Mouse (Mus musculus) CD8-positive naive resting alpha-beta T cell, adult 2 months (primary cell): ENCODE measurements around the gene Tmem119.

ENCODE experiments used
- DNase-seq, 2 experiments: peaks; one replicate each; pipeline ENCODE4 v3.0.0; 2022; ENCODE audit warnings: low read depth in 2 of 2, low spot score in 2 of 2

The Tmem119 gene

GRCm38 (mm10) chr5:113824228-113824627 lies 23.9 kb upstream of the Tmem119 start:
- peak; percentile 64 to 75 for DNase-seq

GRCm38 (mm10) chr5:113818572-113818971 lies 18.3 kb upstream of the Tmem119 start:
- DNase-seq, result no peak

GRCm38 (mm10) chr5:113815638-113816152 lies 15.4 kb upstream of the Tmem119 start:
- peak; percentile 64 to 72 for DNase-seq

- no peak for DNase-seq
Observed at GRCm38 (mm10) chr5:113815041-113815389, 14.7 kb upstream of the Tmem119 start.

- no peak for DNase-seq
Observed at GRCm38 (mm10) chr5:113814111-113815040, 14.1 kb upstream of the Tmem119 start.

- DNase-seq, result peak in 1 of 2 experiments; percentile 39
Observed at GRCm38 (mm10) chr5:113813608-113814007, 13.3 kb upstream of the Tmem119 start.

- DNase-seq, result no peak
Observed at GRCm38 (mm10) chr5:113812638-113813037, 12.3 kb upstream of the Tmem119 start.

- DNase-seq, result peak in 1 of 2 experiments; percentile 41
Observed at GRCm38 (mm10) chr5:113811824-113812420, 11.6 kb upstream of the Tmem119 start.

GRCm38 (mm10) chr5:113810111-113810510 lies 9.8 kb upstream of the Tmem119 start:
- no peak for DNase-seq

- no peak for DNase-seq
Observed at GRCm38 (mm10) chr5:113808177-113808576, 7.9 kb upstream of the Tmem119 start.

- no peak for DNase-seq
Observed at GRCm38 (mm10) chr5:113807712-113808111, 7.4 kb upstream of the Tmem119 start.

- DNase-seq, result no peak
Observed at GRCm38 (mm10) chr5:113806414-113806813, 6.1 kb upstream of the Tmem119 start.

GRCm38 (mm10) chr5:113805301-113805700 lies 5.0 kb upstream of the Tmem119 start:
- DNase-seq, result no peak

GRCm38 (mm10) chr5:113804395-113804966 lies 4.2 kb upstream of the Tmem119 start:
- DNase-seq, result no peak

- no peak for DNase-seq
Observed at GRCm38 (mm10) chr5:113799691-113800090, 625 bp downstream of the Tmem119 start.

GRCm38 (mm10) chr5:113798525-113798924 lies 1.8 kb downstream of the Tmem119 start:
- DNase-seq, result no peak

GRCm38 (mm10) chr5:113797149-113797882 lies 3.0 kb downstream of the Tmem119 start:
- no peak for DNase-seq

- no peak for DNase-seq
Observed at GRCm38 (mm10) chr5:113796401-113797148, 3.7 kb downstream of the Tmem119 start.

- no peak for DNase-seq
Observed at GRCm38 (mm10) chr5:113791197-113792095, 8.9 kb downstream of the Tmem119 start.
